Mouse (Mus musculus) c-Kit-positive CD71-positive TER-119-positive erythroid progenitor cells, embryonic 14.5 days (primary cell): ENCODE data around the gene Myo19.
A peak's percentile ranks its signal among the peaks of the same experiment; 100 is the strongest.

ENCODE experiments used
- DNase-seq: peaks from one replicate; pipeline ENCODE4 v3.0.0-alpha.2; 2013; ENCODE audit warnings: low spot score

Myo19 gene

DNA sequence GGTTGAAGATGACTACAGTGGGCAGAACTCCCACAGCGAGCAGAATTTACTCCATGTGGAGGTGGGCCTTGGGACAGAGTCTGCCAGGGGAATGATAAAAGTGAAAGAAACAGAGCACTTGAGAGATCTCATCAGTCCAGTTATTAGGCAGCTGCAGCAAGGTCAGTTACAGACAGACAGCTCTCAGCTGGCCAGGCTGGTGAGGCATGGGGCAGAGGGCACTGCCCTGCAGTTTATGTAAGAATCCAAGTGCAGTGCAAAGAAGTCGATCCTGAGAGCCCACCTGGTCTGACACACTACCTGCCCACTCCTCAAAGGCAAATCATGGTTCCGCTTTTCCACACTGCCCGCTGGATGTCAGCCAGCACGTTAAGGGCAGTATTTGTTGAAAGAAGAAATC lies 6.3 kb downstream of the Myo19 start:
- DNase-seq = no peak

DNA sequence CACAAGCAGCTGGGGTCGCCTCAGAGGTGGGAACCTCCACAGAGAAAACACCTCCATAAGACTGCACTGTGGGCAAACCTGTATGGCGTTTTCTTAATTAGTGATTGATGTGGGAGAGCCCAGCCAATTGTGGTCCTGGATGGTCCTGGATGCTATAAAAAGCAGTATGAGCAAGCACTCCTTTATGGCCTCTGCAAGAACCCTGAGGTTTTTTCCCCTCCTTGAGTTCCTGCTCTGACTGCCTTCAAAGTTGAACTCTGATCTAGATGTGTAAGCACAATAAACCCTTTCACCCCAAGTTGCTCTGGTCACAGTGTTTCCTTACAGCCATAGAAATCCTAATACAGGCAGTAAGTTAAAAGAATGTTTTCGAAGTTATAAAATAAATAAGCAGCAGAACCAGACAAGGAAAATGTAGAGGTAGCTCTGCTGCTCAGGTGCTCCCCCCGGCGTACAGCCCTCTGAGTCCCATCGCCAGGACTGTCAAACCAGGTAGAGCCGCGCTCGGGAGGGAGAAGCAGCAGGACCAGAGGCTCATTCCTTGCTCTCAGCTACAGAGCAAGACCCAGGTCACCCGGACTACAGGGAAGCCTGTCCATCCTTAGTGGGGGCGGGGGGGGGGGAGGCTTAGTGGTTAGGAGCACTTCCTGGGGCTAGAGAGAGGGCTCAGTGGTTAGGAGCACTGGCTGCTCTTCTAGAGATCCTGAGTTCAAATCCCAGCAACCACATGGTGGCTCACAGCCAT lies 7.0 kb downstream of the Myo19 start:
- DNase-seq = no peak

DNA sequence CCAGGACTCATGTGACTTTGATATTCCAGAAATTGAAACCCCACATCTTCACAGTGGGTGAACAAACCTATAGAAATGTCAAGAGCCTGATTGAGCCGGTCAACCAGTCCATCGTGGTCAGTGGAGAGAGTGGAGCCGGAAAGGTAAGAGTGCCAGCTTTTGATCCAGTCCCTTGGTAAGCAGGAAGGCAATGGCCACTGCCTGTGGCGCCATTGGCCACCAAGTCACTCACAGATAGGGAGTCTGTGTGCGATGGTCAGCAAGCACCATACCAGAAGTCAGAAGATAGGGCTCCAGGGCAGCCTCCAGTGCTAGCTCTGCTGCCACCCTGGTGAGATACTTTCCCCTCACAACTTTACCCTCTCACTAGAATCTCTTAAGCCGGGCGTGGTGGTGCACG lies 8.1 kb downstream of the Myo19 start:
- DNase-seq = no peak

DNA sequence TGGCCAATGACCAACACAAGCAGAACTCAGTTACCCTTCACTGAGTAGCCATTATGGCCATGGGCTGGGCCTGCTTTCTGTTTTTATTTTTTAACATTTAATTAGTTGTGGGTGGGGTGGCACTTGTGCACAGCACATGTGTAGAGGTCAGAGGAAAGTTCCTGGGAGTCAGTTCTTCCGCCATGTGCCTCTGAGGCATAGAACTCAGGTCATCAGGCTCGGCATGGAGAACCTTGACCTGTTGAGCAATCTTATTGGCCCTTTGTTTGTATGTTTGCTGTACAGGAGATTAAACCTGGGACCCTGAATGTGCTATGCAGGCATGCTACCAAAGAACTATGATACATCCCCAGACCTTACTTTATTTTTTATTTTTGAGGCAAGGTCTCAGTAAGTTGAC lies 9.5 kb downstream of the Myo19 start:
- DNase-seq = no peak

DNA sequence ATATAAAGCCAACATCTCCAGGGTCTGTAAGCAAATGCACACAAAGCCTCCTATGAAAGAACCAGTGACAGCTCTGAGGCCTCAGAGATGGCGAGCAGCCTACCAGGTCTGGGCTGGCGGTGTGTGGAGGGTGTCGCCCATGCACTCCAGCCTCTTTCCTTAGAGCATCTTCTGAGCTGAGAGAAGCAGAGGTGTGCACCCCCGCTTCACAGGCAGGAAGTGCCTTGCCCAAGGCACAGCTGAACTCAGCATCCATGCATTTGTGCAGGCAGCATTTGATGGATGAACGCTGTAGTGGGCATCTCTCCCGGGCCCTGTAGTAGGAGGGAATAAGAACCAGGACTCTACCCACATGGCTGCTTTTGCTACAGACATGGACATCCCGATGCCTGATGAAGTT lies 11.8 kb downstream of the Myo19 start:
- DNase-seq = no peak

DNA sequence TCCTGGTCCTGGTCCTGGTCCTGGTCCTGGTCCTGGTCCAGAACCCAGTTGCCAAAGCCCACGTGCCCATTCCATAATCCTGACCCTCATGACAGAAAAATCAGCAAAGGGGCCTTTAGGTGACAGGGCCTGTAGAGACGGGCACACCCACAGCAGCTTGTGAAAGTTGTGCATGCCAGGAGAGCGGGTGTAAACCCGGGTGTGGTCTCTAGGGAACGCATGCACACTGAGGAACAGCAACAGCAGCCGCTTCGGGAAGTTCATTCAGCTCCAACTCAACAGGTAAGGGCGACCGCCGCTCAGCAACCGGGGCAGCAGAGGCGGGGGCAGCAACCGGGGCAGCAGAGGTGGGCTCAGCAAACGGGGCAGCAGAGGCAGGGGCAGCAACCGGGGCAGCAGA lies 13.2 kb downstream of the Myo19 start:
- no peak for DNase-seq

DNA sequence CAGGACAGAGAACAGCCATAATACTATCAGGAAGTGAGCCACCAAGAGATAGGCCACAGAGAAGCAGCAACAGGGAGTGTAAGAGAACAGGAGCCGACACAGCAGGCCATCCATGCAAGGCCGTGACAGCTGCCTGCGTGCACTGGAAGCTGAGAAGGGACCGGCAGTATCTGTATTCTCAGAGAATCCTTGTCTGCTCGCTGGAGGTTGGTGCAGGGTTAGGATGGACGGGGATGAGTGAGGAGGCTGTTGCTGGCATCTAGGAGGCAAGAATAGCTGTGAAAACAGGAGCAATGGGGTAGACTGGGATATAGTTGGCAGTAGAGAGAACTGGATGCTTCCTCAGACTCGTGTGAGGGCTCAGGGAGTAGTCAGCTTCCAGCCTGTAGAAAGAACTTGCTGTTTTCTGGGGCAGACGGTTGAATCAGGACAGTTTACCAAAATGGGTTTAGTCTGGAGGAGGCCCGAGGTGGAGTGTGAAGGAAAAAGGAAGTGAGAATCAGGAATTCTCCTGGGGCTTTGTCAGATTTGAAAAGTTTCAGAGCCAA lies 24.7 kb downstream of the Myo19 start:
- DNase-seq = no peak

DNA sequence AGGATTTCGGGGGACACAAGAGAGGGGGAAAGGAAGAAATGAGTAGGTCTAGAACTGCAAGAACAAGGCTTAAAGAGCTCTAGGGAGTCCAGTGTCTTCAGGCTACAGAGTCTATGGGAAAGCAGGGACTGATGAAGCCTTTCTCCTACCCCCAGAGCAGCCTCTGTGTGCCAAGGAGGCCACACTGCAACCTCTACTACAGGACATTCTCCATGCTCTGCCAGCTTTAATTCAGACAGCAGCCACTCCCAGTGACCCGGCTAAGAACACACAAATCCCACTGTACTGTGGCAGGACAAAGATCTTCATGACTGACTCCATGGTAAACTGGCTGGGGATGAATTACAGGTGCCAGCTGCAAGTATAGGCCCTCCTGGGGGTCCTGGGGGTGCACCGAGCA lies 27.1 kb downstream of the Myo19 start:
- no peak for DNase-seq

DNA sequence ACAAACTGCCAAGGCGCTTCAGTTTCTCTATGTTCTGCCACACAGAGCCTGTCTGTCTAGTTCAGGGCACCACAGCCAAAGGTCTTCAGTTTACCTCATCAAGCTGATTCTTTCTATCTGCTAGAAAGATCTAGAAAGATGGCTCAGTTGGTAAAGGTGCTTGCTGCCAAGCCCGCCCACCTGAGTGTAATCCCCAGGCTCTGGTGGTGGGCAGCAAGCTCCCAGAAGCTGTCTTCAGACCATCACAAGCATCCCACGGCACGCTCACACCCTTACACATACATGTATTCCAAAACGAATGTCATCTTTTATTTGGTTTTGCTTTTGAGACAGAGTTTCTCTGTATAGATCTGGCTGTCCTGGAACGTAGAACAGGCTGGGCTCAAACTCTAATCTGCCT lies 28.5 kb downstream of the Myo19 start:
- no peak for DNase-seq

DNA sequence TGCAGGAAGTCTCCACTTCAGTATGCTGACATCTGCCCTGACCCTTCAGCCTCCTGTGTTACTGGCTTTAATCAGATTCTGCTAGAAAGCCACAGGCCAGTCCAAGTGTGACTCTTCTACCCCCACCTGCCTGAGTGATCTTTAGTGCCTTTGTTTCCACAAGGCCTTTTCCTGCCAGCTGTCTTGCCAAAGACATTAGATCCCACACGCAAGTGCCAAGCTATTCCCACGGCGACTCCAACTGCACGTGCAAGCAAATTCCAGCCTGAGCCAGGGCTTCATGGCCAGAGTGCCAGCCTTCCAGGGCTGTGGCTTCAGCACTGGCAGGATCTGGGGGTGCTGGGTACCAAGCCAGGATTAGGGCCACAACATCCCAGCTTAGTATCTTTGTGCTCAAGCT lies 30.5 kb downstream of the Myo19 start:
- no peak for DNase-seq

DNA sequence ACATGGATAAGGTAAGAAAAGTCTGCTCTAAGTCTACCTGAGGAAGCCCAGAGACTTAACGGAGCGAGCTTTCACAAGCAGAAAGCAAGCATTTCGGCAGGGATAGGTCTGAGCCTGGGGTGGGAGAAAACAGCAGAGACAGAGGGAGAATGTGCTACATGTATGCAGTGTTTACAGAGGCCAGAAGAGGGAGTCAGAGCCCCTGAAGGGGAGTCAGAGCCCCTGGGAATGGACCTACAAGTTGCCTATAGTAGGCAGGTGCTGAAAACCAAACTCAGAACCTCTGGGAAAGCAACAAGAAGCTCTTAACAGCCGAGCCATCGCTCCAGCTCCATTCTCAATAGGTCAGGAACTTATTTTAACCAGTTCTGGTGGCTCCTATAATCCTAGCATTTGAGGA lies 34.7 kb downstream of the Myo19 start:
- peak; percentile 38 for DNase-seq

DNA sequence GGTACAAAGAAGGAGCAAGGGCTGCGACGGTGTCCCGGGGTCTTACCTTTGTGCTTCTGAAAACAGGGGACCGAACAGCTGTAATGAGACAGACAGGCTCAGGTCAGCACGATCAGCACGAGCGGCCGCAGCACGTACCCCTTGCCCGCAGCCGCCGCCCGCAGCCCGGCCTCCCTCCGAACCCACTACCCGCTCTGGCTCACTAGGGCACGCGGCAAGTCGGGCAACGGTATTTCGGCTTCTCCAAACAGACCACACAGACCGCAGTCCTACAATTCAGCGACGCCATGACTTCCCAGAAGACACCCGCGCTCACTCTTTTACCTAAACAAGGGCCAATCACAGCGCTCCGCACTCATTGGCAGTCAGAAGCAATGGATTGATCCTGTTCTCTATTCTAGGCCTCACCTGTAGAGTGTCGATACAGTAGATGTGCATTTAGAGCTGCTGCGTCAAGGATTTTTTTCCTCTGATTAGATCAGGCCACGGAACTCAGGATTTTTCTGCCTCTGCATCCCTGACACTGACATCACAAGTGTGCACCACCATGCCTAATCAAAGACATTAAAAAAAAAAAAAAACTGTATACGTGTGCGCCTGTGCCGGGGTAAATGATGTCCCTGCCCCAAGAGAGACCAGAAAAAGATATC lies 36.2 kb downstream of the Myo19 start, which contains the start of gene Znhit3:
Gene Znhit3 (minus strand): TSS at position 314 of the 650 bp plus-strand sequence.
- peak; percentile 86 for DNase-seq

DNA sequence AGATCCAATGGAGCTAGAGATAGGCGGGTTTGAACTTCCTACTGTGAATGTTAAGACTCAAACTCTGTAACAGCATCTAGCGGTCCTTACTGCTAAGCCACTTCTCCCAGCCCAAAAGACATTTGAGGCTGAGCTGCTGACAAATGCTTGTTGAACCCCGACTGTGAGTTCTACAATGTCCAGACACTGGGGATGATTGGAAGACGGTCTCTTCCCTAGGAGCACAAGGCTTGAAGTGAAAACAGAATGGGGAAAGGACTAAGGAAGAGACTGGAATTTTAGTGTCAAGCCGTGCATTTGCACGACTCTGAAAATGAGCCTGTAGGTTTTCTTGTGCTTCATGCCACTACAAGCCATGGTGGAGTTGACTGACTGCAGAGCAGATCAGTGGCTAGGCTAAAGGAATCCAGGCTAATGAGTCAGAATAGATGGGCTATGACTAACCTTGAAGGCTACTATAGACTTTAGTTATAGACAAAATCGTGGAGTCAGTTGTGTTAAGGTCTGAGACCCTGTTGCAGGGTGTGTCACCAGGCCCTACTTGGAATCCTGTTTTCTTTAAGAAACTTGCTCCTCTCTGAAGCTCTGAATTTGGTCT lies 36.9 kb downstream of the Myo19 start:
- DNase-seq = no peak

DNA sequence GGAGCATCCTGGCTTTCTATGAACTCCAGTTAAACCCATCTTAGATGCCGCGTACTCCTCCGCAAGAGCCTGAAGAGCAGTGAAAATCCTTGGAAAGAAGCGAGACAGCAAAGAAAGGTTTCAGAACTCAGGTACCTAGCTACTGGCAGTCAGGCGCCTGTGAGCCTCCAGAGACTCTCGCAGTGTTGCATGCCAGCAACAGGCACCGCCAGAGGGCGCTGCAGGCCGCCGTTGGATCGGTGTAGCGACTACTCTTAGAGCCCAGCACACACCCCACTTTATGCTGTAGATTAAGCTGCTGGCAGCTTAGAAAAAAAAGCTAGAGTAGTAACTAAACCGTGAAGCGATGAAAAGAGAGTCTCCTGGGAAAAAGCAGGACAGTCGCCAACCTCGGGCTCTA lies 38.5 kb downstream of the Myo19 start:
- peak; percentile 84 for DNase-seq

DNA sequence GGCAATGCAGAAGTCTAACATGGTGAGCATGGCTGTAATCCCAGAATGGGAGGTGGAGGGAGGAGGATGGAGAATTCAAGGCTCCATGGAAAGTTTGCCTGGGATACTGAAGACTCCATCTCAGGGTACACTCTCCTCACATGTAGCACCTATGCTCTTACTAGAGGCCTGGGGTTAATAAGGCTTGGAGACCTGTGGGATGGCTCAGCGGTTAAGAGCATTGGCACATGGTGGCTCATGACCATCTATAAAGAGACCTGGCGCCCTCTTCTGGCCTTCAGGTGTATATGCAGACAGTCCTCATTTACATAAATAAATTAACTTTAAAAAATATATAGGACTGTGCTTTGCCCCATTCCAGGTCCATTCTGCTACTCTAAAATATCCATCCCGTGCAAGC lies 39.3 kb downstream of the Myo19 start:
- peak; percentile 76 for DNase-seq

DNA sequence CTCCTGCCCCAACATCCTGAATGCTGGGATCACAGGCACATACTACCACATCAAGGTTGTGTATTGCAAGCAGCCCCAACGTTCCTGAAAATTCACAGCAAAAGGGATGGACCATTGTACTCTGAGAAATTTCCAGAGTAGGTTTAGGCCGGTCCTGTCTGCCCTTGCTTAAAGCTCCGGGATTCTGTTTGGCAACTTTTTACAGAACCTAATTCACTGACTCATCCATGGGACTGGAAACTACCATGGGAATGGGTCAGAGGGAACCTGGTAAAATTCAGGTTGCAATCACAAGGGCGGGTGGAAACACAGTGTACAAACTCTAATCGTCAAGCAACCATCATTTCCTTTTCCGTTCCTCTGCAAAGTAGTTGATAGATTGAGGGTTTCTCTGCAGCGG lies 40.0 kb downstream of the Myo19 start:
- DNase-seq = no peak

DNA sequence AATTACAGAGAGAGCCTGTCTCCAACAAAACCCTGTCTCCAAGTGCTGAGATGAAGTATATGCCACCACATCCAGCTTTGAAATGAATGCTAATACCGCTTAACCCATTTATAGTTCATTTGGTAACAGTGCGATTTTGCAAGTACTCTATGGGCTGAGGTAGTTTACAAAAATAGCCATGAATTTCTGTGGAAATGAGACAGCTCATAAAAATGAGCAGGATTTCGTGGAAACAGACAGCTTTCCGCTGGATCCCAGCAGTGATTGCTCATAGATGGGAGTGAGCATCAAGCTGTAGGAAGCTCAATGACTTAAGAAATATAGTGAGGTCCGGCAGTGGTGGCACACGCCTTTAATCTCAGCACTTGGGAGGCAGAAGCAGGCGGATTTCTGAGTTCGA lies 41.0 kb downstream of the Myo19 start:
- no peak for DNase-seq

DNA sequence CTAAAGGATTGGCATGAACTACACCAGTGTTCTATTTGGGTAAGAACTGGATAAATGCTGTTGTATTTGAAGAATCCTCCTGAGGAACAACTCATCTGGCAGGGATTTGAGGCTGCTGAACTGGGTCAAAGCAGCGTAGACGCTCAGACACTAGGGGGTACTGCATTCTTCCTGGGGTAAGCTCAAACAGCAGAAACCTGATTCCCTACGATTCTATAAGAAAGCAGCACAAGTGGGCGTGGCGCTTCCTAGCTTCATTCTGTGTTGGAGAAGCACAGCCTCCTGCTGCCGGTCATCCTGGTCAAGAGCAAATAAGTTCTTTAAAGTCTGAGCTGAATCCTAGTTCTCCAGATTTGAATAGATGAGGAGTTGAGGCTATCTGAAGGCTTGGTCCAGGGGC lies 52.3 kb downstream of the Myo19 start:
- no peak for DNase-seq

DNA sequence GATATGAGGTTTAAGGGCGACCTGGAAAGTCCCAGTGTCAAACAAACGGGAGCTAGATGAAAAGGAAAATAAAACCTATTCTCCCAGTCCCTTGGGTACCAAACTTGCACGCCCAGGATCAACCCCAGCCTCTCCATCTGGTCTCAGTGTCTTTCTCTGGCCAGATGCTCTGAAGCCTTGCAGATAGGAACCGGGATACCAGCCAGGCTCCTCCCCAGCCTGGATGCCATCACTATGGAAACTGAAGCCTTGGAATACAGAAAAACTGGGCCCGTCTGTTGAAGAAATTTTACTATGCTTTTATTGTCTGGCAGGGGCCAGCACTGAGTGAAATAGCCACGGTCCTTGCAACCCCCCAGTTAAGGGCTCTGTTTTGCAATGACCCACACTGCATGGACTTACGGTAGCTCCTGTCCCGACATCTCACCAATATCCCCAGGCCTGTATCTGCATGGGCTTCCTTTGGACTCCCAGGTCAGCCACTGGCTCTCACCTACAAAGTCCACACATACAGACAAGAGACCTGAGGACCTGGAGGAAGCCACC lies 59.6 kb downstream of the Myo19 start:
- no peak for DNase-seq

DNA sequence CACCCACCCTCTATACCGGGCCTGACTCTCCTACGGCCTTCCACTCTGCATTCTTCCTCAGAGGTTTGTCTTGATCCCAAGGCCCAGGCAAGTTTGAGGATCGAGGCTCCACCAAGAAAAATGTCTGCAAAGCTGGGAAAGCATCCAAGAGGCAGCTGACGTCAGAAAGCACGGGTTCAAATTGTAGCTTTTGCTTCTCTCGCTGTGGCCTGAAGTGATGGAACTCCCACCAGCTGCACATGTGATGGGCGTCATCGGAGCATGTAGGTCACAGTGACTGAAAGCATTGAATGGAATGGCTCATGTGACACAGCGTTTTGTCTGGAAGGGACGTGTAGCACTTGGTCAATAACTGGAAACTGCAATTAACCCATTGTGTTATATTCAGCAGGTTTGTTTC lies 60.2 kb downstream of the Myo19 start:
- no peak for DNase-seq

DNA sequence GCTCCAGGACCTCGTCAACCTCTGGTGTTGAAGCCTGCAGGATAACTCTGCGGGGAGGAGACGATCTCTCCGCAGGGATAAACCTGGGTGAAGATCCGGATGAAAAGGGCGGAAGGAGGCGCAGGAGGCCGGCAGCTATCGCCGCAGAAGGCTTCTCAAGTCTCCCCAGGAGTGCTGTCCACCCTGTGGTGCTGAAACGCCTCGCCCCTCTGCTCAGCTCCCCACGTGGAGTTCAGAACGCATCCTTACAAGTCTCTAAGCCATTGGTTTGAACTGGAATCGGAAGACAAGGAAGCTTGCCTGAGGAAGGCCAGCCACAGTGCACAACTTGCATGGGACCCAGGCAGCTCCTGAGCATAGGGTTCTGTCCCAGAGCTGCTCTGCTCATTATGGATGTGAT lies 64.0 kb downstream of the Myo19 start:
- DNase-seq = peak; percentile 21

DNA sequence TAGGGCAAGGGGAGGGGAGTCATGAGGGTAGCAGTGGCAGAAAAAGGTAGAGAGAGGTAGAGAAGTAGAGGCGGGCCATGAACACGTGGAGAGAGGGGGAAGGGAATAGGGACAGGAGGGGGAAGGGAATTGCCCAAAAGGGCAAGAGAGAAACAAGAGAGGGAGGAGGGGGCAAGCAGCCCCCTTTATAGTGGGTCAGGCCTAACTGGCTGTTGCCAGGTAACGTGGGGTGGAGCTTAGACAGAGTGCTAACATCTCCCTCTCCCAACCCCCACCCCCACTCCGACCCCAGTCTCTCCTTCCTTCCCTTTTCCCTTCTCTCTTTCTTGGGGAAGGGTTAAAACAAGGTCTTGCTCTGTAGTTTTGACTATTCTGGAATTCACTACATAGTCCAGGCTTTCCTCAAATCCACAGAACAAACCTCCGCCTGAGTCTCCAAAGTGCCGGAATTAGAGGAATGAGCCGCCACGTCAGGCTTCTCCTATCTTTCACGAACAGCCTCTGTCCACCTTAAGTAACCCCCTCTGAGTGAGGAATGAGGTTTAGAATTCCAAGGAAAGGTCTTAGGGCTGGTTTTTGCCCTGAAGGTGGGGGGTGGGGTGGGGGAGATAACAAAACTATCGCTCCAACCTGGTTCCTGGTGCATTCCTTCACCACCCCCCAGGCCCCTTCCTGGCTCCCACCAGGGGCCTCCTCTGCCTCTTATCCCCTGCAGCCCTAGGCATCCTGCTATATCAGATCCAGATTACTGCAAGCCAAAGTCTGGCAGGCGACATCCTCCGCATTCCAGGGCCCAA lies 64.9 kb downstream of the Myo19 start:
- DNase-seq = no peak
